Mouse (Mus musculus): Measurements from ENCODE around the gene Rnf40. TPM values are rescaled to one million over a fixed set of nuclear protein-coding genes. Genes with fewer than 3 reads are reported as not detected.

Rnf40 gene
- total and polyA plus RNA-seq, 3 experiments, result 49.5 to 75.1 TPM; not detected in 1

DNA sequence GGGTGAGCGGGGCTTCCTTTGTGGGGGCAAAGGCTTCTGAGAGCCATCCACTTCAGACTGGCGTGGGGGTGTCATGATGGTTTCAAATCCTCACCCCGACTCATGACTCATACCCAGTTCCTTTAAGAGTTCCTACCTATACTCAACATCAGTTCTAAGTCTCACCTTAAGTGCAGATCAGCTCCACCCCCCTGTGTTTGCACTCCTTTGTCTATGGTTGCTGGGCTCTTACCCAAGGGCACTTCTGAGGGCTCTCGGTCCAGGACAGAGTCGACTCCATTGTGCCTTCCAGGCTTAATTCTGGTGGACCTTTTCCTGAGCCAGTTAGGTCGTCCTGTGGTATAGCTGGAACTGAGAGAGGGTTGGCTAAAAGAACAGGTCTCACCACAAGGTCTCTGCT lies 18.6 kb downstream of the Rnf40 start:
- TF ChIP-seq TAL1 (IDR thresholded peaks at IDR 0.05; ENCODE audit: low read length), result no peak
- TF ChIP-seq KAT2A (conservative IDR thresholded peaks at IDR 0.05; ENCODE audit: low read depth, low read length), result no peak
- TF ChIP-seq NELFE (IDR thresholded peaks at IDR 0.05; ENCODE audit: low read depth, low read length), result no peak
- no peak for TF ChIP-seq SIN3A (IDR thresholded peaks at IDR 0.05; ENCODE audit: low read length)
- TF ChIP-seq EP300 (IDR thresholded peaks at IDR 0.05; ENCODE audit: low read depth in 1 of 2, low read length in 2 of 2), result no peak
- TF ChIP-seq MYB (IDR thresholded peaks at IDR 0.05; ENCODE audit: low read depth, low read length), result no peak
- TF ChIP-seq JUND (IDR thresholded peaks at IDR 0.05; ENCODE audit: low read depth, low read length), result no peak
- no peak for TF ChIP-seq ZNF384 (IDR thresholded peaks at IDR 0.05; ENCODE audit: low read depth, low read length)
- no peak for TF ChIP-seq ZKSCAN1 (IDR thresholded peaks at IDR 0.05; ENCODE audit: low read depth, low read length)
- TF ChIP-seq ZC3H11A (IDR thresholded peaks at IDR 0.05; ENCODE audit: low read depth, low read length), result no peak
- TF ChIP-seq ELF1 (IDR thresholded peaks at IDR 0.05; ENCODE audit: low read depth, low read length), result no peak
- no peak for TF ChIP-seq UBTF (IDR thresholded peaks at IDR 0.05; ENCODE audit: borderline replicate concordance, insufficient read depth, low read depth, low read length)
- no peak for TF ChIP-seq CHD2 (IDR thresholded peaks at IDR 0.05; ENCODE audit: low read length)
- TF ChIP-seq ZMIZ1 (IDR thresholded peaks at IDR 0.05; ENCODE audit: low read depth, low read length), result no peak
- TF ChIP-seq MAX (IDR thresholded peaks at IDR 0.05; ENCODE audit: low read length), result no peak
- TF ChIP-seq GATA1 (IDR thresholded peaks at IDR 0.05; ENCODE audit: low read depth, low read length), result no peak
- TF ChIP-seq TBP (IDR thresholded peaks at IDR 0.05; ENCODE audit: low read depth, low read length), result no peak
- H3K9me3 ChIP-seq (replicated peaks; ENCODE audit: insufficient read depth, low read length), result no peaks in the 10 kb centered on the region
- no peaks in the 10 kb centered on the region for H3K79me2 ChIP-seq (ENCODE audit: control insufficient read depth, insufficient read depth, low read length, poor library complexity)
- no peaks in the 10 kb centered on the region; a peak in 1 of 4 replicates for H3K36me3 ChIP-seq (ENCODE audit: control insufficient read depth in 1 of 2, insufficient read depth in 2 of 2, low read length in 2 of 2)
- no peaks in the 10 kb centered on the region for H3K4me1 ChIP-seq (ENCODE audit: control insufficient read depth in 1 of 2, insufficient read depth in 2 of 2, low read length in 2 of 2)
- no peak overlapping the region for H3K9ac ChIP-seq (ENCODE audit: control insufficient read depth, low read depth, low read length, poor library complexity, severe bottlenecking)
- DNase-seq (ENCODE audit: low read depth, low spot score), result no peak
- no peak overlapping the region for H3K4me3 ChIP-seq (ENCODE audit: control insufficient read depth in 1 of 2, insufficient read depth in 1 of 2, low read depth in 2 of 2, low read length in 2 of 2)
- H3K27ac ChIP-seq (ENCODE audit: control insufficient read depth, low read depth, low read length), result no peak overlapping the region
- H3K27me3 ChIP-seq (ENCODE audit: control insufficient read depth in 1 of 2, insufficient read depth in 2 of 2, low read length in 2 of 2), result no peaks in the 10 kb centered on the region

DNA sequence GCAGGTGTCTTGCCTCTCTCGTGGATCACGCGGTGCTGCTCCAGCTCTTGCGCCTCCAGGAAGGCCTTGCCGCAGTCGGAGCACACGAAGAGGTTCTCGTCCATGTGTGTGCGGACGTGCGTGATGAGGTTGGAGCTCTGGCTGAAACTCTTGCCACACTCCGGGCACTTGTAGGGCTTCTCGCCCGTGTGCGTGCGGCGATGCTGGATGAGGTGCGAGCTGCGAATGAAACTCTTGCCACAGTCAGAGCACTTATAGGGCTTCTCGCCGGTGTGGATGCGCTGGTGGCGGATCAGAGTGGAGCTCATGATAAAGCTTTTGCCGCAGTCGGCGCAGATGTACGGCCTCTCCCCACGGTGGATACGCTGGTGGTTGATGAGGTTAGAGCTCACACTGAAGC lies 22.4 kb downstream of the Rnf40 start:
- no peak overlapping the region for H3K27ac ChIP-seq (ENCODE audit: control insufficient read depth, low read depth, low read length)
- DNase-seq (ENCODE audit: low read depth, low spot score), result no peak
- H3K36me3 ChIP-seq (ENCODE audit: control insufficient read depth in 1 of 2, insufficient read depth in 2 of 2, low read length in 2 of 2), result peaks cover 0 to 8% of the 10 kb centered on the region in 2 experiments; a peak in 2 of 4 replicates
- TF ChIP-seq MXI1 (IDR thresholded peaks at IDR 0.05; ENCODE audit: low read depth, low read length), result no peak
- no peak for TF ChIP-seq ZMIZ1 (IDR thresholded peaks at IDR 0.05; ENCODE audit: low read depth, low read length)
- no peak for TF ChIP-seq POLR2AphosphoS5 (IDR thresholded peaks at IDR 0.05; ENCODE audit: borderline replicate concordance, low read depth, low read length)
- TF ChIP-seq TAL1 (IDR thresholded peaks at IDR 0.05; ENCODE audit: low read length), result no peak
- no peak for TF ChIP-seq MEF2A (IDR thresholded peaks at IDR 0.05; ENCODE audit: extremely low read depth, insufficient replicate concordance, low read depth, low read length, poor library complexity, severe bottlenecking)
- no peak for TF ChIP-seq ETS1 (IDR thresholded peaks at IDR 0.05; ENCODE audit: low read depth, low read length)
- no peak for TF ChIP-seq CHD2 (IDR thresholded peaks at IDR 0.05; ENCODE audit: low read length)
- TF ChIP-seq ZC3H11A (IDR thresholded peaks at IDR 0.05; ENCODE audit: low read depth, low read length), result no peak
- no peak for TF ChIP-seq JUND (IDR thresholded peaks at IDR 0.05; ENCODE audit: low read depth, low read length)
- H3K4me3 ChIP-seq (ENCODE audit: control insufficient read depth in 1 of 2, insufficient read depth in 1 of 2, low read depth in 2 of 2, low read length in 2 of 2), result no peak overlapping the region
- peaks cover 23% of the 10 kb centered on the region for H3K79me2 ChIP-seq (ENCODE audit: control insufficient read depth, insufficient read depth, low read length, poor library complexity)
- H3K9ac ChIP-seq (ENCODE audit: control insufficient read depth, low read depth, low read length, poor library complexity, severe bottlenecking), result no peak overlapping the region
- no peaks in the 10 kb centered on the region for H3K27me3 ChIP-seq (ENCODE audit: control insufficient read depth in 1 of 2, insufficient read depth in 2 of 2, low read length in 2 of 2)
- no peaks in the 10 kb centered on the region for H3K9me3 ChIP-seq (replicated peaks; ENCODE audit: insufficient read depth, low read length)
- H3K4me1 ChIP-seq (ENCODE audit: control insufficient read depth in 1 of 2, insufficient read depth in 2 of 2, low read length in 2 of 2), result peaks cover 0 to 9% of the 10 kb centered on the region in 2 experiments; a peak in 2 of 4 replicates
